Mouse (Mus musculus) stomach, postnatal 0 days (tissue): ENCODE measurements around the gene Pgc.

ENCODE experiments used
- CTCF ChIP-seq: IDR thresholded peaks from 2 replicates; pipeline ENCODE4 v1.5.1; 2016; ENCODE audit warnings: antibody characterized with exemption, low read depth, mild to moderate bottlenecking, moderate library complexity
- EP300 ChIP-seq: optimal IDR thresholded peaks from 2 replicates; pipeline ENCODE3; 2016; ENCODE audit warnings: antibody characterized with exemption

- TF ChIP-seq CTCF: no peak
- no peak for TF ChIP-seq EP300
Measured at GRCm38 (mm10) chr17:47687409-47688343, 39.0 kb upstream of the Pgc start.
